Mouse (Mus musculus) heart, postnatal 14 days (tissue): ENCODE measurements around the gene Ubac1. TPM values are rescaled to one million over a fixed set of nuclear protein-coding genes. Genes with fewer than 3 reads are reported as not detected.
A peak's percentile ranks its signal among the peaks of the same experiment; 100 is the strongest.

Source experiments
- DNase-seq, 2 experiments: peaks; one replicate each; pipeline ENCODE4 v3.0.0; 2021 to 2022
- intact Hi-C: fragments of 180-260 bp; cut with DNase I; formaldehyde crosslinking; loops from one replicate; pipeline ENCODE4 v1.15.1; 2025
- long read RNA-seq, 2 experiments: library from polyadenylated mRNA; stranded (forward); transcript quantifications; one replicate each; pipeline ENCODE4 v2.0.0; 2021
- total RNA-seq, 2 experiments: library from RNA; stranded (reverse); gene quantifications; 2 replicates each; pipeline ENCODE4 v1.2.3; 2021

Gene Ubac1
- total RNA-seq = 10 to 100 TPM; 82.3 to 86.5 TPM
- long read RNA-seq, experiment 1, transcript Ubac1-201 (10 exons, 1,852 nt) = major isoform, 190 of 257 reads
- long read RNA-seq, experiment 1, partial matches to known transcripts = 11 of 257 reads
- long read RNA-seq, experiment 1, other reads (novel, unspliced or antisense) = 55 of 257 reads
- long read RNA-seq, experiment 2, transcript Ubac1-201 (10 exons, 1,852 nt) = major isoform, 128 of 173 reads
- long read RNA-seq, experiment 2, partial matches to known transcripts = 6 of 173 reads
- long read RNA-seq, experiment 2, other reads (novel, unspliced or antisense) = 37 of 173 reads

DNA sequence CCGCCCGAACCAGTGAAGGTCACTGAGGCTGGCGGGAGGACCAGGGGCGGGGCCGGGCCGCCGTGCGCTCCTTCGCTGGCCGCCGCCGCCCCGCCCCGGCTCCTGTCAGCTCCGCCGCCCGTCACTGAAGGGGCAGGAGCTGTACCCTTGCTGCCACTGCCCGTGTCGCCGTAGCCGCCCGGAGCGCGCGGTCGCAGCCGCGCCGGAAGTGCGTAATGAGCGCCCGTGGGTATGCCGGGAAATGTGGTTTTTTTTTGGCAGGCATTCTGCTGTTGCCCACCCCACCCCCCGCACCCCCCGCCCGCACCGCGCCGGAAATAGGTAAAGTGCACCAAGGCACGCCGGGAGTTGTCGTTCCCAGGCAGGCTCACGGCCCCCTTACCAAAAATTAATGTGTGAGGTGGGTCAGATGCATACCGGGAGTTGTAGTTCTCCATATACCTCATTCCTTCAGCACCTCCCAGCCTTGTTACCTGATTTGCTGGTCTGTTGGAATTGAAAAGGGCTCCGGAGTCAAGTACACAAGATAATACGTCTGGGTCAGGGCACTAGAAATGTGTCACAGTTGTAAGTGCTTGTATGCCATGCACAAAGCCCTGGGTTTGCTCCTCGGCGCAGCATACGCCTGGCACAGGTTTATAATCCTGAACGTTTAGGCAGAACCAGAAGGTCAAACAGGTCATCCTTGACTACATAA, at the start of gene Ubac1:
Ubac1 (minus strand) TSS at position 187 of the 697 bp plus-strand sequence.
- DNase-seq = peak; percentile 91 to 92
- intact Hi-C loops = loop anchor here (5.0 kb wide), 2 partner anchors 39 to 184 kb away; partner anchors contain the start of gene Camsap1

DNA sequence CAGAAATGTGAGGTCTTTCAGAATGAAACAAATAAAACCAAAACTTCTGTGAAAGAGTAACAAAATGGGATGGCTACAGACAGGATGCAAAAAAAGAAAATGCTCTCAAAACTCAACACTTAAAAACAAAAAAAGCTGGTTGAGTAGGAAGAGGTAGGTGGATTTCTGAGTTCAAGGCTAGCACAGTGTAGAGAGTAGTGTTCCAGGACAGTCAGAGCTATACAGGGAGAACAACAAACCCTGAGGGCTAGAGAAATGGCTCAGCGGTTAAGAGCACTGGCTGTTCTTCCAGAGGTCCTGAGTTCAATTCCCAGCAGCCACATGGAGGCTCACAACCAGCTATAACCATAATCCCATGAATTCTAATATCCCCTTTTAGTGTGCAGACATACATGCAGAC, 47.0 kb upstream of the Ubac1 start:
- no peak for DNase-seq
- intact Hi-C loops = no loop called here

DNA sequence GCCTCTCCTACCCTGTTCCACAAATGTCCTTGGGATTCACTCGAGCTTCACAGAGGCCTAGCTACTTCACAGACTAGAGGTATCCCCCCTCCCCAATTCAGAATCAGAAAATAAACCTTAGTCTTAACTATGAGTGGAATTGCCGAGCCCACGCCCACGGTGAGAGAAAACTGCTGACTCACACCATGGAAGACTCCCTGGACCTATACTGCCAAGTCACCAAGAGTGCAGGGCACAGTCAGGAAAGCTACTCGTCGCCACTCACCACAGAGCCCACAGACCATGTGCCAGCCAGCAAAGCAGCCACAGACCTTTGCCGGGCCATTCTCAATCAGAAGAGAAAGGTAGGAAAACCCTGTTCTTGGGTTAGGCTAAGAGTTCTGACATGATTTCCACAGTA, 46.6 kb upstream of the Ubac1 start:
- DNase-seq = no peak
- intact Hi-C loops = no loop called here

DNA sequence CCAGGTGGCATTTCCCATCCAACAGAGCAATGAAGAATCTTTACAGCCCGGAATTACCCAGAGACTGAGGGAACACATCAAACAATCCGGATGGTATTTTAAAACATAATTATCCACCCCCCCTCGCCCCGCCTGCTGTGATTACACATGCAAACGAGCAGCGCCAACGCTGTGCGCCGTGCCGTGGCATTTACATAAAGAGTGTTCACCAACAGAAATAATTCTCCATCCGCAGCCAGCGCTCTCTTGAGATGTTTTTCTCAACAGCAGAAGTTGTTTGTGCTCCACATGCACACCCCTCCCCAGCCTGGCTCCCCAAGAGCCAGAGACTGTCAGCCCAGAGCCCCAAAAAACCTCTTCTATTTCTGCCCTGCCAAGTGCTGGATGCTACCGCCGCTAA, 45.0 kb upstream of the Ubac1 start:
- intact Hi-C loops = no loop called here
- no peak for DNase-seq

DNA sequence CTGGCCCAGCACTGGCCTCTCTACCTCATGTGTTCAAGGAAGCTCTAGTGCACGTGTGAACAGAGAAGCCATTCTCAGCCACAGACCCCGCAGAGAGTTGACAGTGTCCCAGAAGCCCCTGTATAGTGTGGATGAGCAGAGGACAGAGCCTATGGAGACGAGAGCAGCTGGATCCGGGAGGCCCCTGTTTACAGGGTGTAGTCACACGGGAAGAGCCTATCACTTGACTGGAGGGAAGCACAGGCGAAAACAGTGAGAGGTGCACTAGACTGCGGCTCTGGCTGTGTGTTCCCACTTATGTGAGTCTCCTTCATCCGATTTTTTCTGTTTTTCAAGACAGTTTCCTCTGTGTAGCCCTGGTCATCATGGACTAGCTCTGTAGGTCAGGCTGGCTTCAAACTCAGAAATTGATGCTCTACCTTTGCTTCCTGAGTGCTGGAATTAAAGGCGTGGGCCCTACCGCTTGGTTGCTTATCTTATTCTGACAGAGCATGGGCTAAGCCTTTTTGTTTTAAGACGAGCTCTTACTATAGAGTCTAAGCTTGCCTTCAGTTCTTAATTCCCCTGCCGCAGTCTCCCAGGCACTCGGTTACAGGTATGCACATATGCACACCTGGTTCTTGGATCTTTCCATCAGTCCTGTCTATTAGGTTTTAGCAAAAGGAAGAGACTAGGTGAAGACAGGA, 41.3 kb upstream of the Ubac1 start:
- intact Hi-C loops = no loop called here
- DNase-seq = no peak

DNA sequence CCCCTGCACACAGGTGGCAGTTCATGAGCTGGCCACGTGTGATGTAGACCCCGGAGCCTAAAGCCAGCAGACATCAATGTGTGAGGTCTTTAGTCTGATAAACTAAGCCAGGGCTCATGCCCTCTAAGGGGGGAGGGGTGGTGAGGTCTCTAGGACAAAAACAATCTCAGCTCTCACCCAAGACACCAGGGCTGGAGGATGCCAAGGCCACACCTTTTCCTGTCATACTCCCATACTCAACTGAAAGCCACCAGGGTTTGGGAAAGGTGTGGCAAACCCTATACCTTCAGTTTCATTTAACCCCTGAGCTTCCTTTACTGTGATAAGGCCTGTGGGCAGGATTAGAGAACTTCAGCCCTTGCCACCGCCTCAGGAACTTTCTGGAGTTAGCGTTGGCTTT, 40.7 kb upstream of the Ubac1 start:
- DNase-seq = no peak
- intact Hi-C loops = no loop called here

DNA sequence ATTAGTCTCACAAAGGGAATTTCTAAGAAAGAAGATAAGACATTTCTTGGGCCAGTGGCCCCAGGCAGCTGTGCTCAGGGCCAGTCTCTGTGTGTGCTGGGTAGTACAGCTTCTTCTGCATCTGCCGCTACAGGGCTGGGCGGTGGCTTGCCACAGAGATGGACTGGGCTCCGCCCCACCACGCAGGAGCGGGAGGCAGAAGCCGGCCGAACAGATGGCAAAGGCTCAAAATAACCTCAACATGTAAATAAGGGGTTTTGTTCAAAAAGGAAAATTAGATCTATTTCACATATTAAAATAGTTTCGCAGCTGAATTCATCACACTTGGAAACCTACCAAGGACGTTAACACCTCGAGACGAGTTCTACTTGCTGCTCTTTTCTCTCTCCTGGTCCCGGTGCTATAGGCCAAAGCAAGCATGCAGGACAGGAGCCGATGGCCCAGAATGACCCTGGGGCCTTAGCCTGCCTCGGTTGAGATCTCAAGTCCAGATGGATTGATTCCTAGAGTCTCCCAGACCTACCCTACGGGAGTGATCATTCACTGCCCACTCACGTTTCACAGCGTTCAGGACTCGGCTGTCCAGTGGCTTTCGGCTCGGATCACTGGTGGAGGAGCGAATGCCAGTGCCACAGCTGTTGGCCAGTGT, 39.6 kb upstream of the Ubac1 start:
- intact Hi-C loops = no loop called here
- DNase-seq = no peak

DNA sequence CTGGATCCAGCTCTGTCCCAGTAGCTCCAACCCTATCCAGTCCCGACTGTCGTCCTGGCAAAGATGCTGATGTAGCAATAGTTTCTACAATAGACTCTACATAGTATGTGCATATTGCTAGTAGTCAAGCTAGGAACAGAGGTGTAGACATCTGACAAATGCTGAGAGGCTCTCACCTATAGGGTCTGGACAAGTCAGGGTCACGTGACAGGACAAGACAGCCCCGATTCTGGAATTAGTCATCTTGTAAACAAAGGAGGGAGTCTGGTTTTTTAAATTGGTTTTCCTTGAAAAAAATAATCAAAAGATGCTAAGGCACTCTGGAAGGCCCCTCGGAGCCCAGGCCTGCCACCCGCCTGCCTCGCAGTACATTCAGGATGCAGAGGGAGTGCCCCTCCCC, 35.5 kb upstream of the Ubac1 start:
- no peak for DNase-seq
- intact Hi-C loops = loop anchor here (10.0 kb wide), 1 partner anchor 218 kb away; no protein-coding TSS in a partner anchor

DNA sequence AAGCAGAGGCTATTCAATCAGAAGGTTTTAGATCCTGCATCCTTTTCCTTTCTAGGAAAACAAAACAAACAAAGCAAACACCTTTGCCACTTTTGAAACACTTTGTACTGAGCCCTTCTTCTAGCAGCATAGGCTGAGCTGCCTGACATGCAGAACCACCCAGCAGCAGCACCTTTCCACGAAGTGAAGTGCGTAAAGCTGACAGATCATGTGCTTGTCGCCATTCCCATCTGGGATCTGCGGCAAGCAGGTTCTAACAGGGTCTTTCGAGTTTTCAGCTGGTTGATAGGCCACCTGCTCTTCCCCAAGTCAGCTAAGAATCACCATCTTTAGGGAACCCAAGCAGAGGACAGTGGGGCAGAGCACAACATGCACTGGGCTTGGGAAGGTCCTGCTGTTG, 34.7 kb upstream of the Ubac1 start:
- intact Hi-C loops = loop anchor here (10.0 kb wide), 1 partner anchor 219 kb away; no protein-coding TSS in a partner anchor

DNA sequence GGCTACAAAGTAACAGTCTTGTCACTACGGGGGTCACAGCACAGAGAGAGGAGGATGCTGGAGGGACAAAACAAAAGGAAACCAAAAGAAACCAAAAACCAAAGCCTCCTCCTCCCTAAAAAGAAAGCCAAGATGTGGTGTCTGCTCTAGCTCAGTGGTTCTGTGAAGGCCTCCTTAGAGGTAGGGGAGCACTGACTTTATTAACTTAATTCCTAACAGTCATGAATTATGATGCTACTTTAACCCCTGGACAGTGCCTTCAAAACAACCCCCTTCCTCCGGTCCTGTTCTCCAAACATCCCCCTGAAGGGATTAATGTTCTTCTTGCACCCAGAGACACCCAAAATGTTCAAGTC, 34.2 kb upstream of the Ubac1 start:
- intact Hi-C loops = loop anchor here (1.0 to 10.0 kb wide), 2 partner anchors 87 to 219 kb away; no protein-coding TSS in a partner anchor

More for the DNA sequence above, 34.7 kb upstream of the Ubac1 start:
- DNase-seq = no peak

DNA sequence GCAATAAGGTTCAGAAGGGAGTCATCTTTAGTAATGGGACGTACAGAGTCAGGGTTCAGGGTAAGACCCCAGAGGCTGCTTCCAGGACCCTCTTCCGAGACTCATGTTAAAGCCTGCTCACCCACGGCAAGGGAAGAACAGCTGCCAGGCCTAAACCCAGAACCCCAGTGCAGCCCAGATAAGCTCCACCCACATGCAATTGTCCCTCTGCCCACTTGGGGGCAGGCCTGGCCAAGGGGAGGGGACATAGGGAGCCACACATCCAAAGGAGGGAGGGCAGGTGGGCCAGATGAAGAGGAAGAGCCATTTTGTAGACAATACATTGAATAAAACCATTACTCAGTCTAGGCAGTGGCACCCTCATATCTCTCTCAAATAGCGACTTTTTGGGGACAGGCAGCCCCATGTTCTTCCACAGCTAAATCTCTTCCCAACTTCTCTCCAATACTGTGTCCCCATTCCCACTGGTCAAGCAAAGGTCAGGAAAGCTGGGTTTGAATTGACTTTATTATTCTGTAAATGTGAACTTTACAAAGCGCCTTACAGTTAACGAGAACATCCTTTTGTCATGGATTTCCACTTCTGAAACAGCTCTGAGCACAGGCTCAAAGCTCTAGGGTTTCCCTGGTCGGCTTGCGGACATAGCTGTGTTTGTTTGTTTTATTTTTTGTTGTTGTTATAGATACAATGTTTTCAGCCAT, 33.6 kb upstream of the Ubac1 start:
- intact Hi-C loops = loop anchor here (1.0 to 10.0 kb wide), 2 partner anchors 87 to 220 kb away; no protein-coding TSS in a partner anchor

More for the DNA sequence above, 34.2 kb upstream of the Ubac1 start:
- no peak for DNase-seq

DNA sequence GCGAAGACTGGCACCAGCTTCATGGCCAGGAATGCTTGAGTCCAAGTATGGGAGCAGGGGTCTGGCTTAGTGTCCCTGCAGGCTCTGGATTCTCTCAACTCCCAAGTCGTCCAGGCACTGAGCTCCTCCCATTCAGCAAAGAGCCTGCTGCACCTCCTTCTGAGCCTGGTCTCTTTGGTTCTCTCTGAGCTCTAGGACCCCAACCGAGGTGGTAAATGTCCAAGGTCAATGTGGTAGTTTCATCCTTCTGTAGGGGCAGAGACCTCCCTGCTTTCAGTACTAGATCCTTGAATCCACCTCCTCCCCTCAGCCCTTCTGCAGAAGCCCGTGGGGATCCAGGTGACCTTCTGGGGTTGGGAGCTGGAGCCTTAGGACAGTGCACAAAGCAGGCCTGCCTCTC, 31.3 kb upstream of the Ubac1 start:
- intact Hi-C loops = loop anchor here (10.0 kb wide), 1 partner anchor 222 kb away; no protein-coding TSS in a partner anchor
- DNase-seq = no peak

More for the DNA sequence above, 33.6 kb upstream of the Ubac1 start:
- peak; percentile 69 to 79 for DNase-seq

DNA sequence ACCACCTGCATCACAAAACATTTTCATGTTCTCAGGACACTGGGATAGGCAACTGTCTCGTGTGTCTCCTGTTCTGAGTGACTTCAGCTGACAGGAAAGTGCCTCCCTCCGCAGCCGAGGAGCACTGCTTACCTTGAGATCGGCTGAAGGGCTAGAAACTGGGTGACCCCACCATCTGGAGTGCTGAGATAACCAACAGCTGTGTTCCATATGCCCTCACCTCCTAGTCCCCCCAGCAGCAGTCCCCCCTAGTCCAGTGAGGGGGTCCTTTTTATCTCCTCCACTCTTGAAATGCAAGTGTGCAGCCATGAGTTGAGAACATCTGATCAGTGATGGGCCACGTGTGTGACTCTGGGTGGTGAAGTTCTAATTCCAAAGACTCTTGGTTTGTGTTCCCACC, 27.3 kb upstream of the Ubac1 start:
- no peak for DNase-seq
- intact Hi-C loops = no loop called here

DNA sequence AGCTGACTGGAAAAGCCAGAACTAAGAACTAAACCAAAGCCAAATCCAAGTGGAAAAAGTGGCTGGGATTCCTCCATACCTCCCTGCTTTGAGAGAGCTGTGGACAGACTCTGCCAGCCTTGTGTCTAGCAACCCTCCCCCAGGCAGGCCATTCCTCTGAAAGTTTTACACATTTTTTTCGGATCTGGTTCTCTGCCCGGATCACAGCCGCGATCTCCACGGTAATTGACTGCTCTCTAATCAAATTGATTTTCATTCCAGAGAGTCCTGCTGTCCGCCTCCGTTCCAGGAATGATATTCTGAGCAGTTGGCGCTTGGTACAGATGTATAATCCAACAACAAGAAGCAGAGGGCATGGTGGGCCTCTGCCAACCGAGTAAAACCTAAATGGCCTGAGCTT, 22.7 kb upstream of the Ubac1 start:
- DNase-seq = no peak
- intact Hi-C loops = no loop called here

DNA sequence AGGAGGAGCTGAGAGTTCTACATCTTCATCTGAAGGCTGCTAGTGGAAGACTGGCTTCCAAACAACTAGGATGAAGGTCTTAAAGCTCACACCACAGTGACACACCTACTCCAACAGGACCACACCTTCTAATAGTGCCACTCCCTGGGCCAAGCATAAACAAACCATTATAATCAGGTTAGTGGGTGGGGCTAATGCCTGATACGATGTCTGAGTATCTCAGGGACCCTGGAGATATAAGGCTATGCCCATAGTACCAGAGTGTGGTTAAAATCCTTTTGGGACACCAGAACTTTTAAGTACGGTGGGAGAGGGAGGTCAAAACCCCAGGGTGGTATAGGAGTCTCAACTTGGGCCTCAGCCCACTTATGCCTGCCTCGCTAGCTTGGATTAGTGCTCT, 21.1 kb upstream of the Ubac1 start:
- intact Hi-C loops = no loop called here

DNA sequence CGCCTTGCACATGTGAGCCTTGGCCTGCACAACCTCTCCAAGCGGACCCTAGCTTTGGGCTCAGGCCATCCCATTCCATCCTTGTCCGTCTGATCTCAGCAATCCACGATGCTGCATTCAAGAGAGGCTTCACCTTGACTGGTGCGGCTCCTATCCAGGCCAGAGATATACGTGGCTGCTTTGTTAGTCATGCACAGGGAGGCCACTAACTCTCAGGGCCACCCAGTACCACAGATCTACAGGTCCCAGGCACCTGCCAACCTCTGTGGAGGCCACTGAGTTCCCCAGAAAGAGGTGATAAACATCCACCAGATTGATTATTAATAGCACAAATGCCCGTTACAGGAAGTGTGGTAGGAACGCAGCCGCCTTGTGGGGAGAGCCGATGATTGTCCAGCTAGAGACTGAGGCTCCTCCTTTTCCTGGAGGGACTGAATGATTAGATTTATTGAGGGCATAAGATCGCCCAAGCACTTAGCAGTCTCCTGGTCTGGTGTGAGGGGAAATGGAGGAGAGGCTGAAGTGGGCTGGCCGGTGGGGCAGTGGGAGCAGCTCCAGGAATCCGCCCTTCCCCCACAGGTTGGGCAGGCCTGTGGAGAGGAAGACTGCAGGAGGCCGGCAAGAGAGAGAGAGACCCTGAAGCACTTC, 19.7 kb upstream of the Ubac1 start:
- intact Hi-C loops = no loop called here
- no peak for DNase-seq

More for the DNA sequence above, 21.1 kb upstream of the Ubac1 start:
- DNase-seq = no peak

DNA sequence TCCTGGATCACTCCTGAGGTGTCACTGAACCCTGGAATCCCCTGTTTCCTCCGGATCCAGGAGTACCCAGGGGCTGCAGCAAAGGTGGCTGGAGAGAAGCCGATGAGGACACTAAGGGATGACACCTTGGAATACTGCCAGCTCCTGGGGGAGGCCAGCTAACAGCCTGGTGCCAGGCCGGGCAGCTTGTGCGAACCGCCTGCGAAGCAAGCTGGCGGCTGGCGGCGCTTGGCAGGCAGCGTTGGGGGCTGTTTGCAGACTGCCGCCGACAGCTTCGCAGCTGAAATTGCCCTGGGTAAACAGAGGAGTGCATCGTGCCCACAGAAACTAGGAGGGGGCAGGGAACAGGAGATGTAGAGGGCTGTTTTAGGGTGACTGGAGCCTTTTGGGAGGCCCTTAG, 18.4 kb upstream of the Ubac1 start:
- DNase-seq = peak in 1 of 2 experiments; percentile 25
- intact Hi-C loops = no loop called here

DNA sequence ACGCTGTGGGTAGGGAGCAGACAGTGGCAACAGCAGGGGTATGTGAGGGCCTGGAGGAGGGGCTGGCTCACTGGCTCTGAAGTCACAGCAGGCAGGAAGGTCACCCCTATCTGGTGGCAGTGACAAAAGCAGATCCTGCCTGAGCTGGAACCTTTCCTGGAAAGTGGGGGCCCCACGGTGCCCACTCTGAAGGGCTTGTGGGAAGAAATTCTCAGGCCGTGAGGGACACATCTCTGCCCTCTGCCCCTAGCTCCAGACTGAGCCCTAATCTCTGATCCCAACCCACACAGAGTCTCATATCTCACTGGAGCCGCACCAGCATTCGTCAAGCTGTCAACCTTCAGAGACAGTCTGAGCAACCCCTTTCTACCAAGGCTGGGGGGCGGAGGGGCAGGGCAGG, 15.8 kb upstream of the Ubac1 start:
- intact Hi-C loops = no loop called here
- peak in 1 of 2 experiments; percentile 9 for DNase-seq

DNA sequence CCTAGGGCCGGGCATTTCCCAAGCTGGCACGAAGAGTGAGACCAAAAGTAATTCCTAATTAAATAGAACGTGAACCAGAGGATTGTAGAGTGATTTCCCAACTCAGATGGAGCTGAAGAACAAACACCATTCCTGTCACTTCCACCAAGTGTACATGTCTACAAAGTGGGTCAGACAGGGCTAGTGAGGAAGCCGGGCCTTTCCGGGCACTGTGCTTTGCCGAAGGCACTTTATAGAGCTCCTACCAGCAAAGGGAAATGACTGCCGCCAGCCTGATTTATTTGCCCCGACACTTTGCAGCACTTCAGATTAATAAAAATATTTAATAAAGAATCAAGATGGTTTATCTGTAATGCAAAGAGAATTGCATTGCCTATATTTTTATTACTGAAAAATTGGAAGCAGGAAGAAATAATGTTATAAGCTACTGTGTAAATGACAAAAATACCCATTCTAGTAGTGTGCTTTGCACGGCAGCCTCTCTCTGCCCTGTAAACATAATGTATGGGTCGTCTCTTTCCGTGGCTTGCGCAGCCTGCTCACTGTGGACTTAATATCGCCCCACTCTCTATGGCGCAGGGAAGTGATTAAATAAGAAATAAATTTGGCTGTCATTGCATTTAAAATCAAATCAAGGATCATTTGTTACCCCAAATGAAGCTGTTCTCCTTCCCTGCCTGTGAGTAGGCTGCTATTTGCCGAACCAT, 12.9 kb upstream of the Ubac1 start:
- intact Hi-C loops = no loop called here

More for the DNA sequence above, 12.9 kb upstream of the Ubac1 start:
- DNase-seq = no peak
